Mouse (Mus musculus): Measurements from ENCODE around the gene Cped1. TPM values are rescaled to one million over a fixed set of nuclear protein-coding genes. Genes with fewer than 3 reads are reported as not detected.

The Cped1 gene
- polyA plus RNA-seq, 1 experiment from 2014 or later, result 26.6 TPM

GRCm38 (mm10) chr6:22178721-22179295 lies 193.1 kb downstream of the Cped1 start:
- Histone ChIP-seq H3K36me3 (ENCODE audit: control insufficient read depth, insufficient read depth, low read length) (no peaks in the 10 kb centered on the region), H3K9ac (ENCODE audit: low read length) (no peak overlapping the region), H3K27me3 (ENCODE audit: control insufficient read depth, insufficient read depth, low read length) (no peaks in the 10 kb centered on the region), H3K9me3 (replicated peaks; ENCODE audit: control insufficient read depth, low read length) (no peaks in the 10 kb centered on the region), H3K4me3 (replicated peaks; ENCODE audit: low read length) (no peak overlapping the region), H3K4me1 (ENCODE audit: control insufficient read depth, insufficient read depth, low read length) (peaks cover 4% of the 10 kb centered on the region; the same call in 1 of the 2 replicates), H3K4me2 (ENCODE audit: low read depth, low read length) (no peak overlapping the region), H3K27ac (ENCODE audit: low read length) (no peak overlapping the region)
- 60% methylated on average over 8 of the region's 8 CpGs for WGBS
- no peak for ATAC-seq (ENCODE audit: insufficient read depth, low FRiP score)

- peaks cover 4% of the 10 kb centered on the region; the same call in 1 of the 2 replicates for H3K4me1 ChIP-seq (ENCODE audit: control insufficient read depth, insufficient read depth, low read length)
- no peak overlapping the region for H3K27ac ChIP-seq (ENCODE audit: low read length)
- 31% methylated on average over 10 of the region's 10 CpGs for WGBS
- peak overlapping the region; percentile 35 for H3K4me2 ChIP-seq (ENCODE audit: low read depth, low read length)
- H3K9ac ChIP-seq (ENCODE audit: low read length), result no peak overlapping the region
- H3K4me3 ChIP-seq (replicated peaks; ENCODE audit: low read length), result 0 out of 2 replicates have a peak overlapping the region, but pooled peaks have one; percentile 7
- H3K36me3 ChIP-seq (ENCODE audit: control insufficient read depth, insufficient read depth, low read length), result no peaks in the 10 kb centered on the region
- H3K27me3 ChIP-seq (ENCODE audit: control insufficient read depth, insufficient read depth, low read length), result no peaks in the 10 kb centered on the region
- ATAC-seq (ENCODE audit: insufficient read depth, low FRiP score), result no peak
- no peaks in the 10 kb centered on the region for H3K9me3 ChIP-seq (replicated peaks; ENCODE audit: control insufficient read depth, low read length)
Measured at GRCm38 (mm10) chr6:22180316-22180715, 194.6 kb downstream of the Cped1 start.

GRCm38 (mm10) chr6:22186967-22187366 lies 201.3 kb downstream of the Cped1 start:
- Histone ChIP-seq H3K4me1 (ENCODE audit: control insufficient read depth, insufficient read depth, low read length) (no peaks in the 10 kb centered on the region), H3K27me3 (ENCODE audit: control insufficient read depth, insufficient read depth, low read length) (no peaks in the 10 kb centered on the region), H3K36me3 (ENCODE audit: control insufficient read depth, insufficient read depth, low read length) (no peaks in the 10 kb centered on the region), H3K9ac (ENCODE audit: low read length) (no peak overlapping the region), H3K4me2 (ENCODE audit: low read depth, low read length) (no peak overlapping the region), H3K9me3 (replicated peaks; ENCODE audit: control insufficient read depth, low read length) (no peaks in the 10 kb centered on the region), H3K27ac (ENCODE audit: low read length) (no peak overlapping the region), H3K4me3 (replicated peaks; ENCODE audit: low read length) (no peak overlapping the region)
- no peak for ATAC-seq (ENCODE audit: insufficient read depth, low FRiP score)
- 88% methylated on average over 8 of the region's 8 CpGs for WGBS

- Histone ChIP-seq H3K9me3 (replicated peaks; ENCODE audit: control insufficient read depth, low read length) (no peaks in the 10 kb centered on the region), H3K4me1 (ENCODE audit: control insufficient read depth, insufficient read depth, low read length) (no peaks in the 10 kb centered on the region), H3K9ac (ENCODE audit: low read length) (no peak overlapping the region), H3K36me3 (ENCODE audit: control insufficient read depth, insufficient read depth, low read length) (no peaks in the 10 kb centered on the region), H3K4me2 (ENCODE audit: low read depth, low read length) (peak overlapping the region; percentile 29), H3K27ac (ENCODE audit: low read length) (no peak overlapping the region), H3K4me3 (replicated peaks; ENCODE audit: low read length) (no peak overlapping the region), H3K27me3 (ENCODE audit: control insufficient read depth, insufficient read depth, low read length) (no peaks in the 10 kb centered on the region)
- peak; percentile 88 for ATAC-seq (ENCODE audit: insufficient read depth, low FRiP score)
- 66% methylated on average over 24 of the region's 24 CpGs for WGBS
Measured at GRCm38 (mm10) chr6:22189346-22190335, 203.9 kb downstream of the Cped1 start.

GRCm38 (mm10) chr6:22198603-22199002 lies 212.9 kb downstream of the Cped1 start:
- Histone ChIP-seq H3K4me3 (replicated peaks; ENCODE audit: low read length) (no peak overlapping the region), H3K4me1 (ENCODE audit: control insufficient read depth, insufficient read depth, low read length) (no peaks in the 10 kb centered on the region), H3K9me3 (replicated peaks; ENCODE audit: control insufficient read depth, low read length) (no peaks in the 10 kb centered on the region), H3K36me3 (ENCODE audit: control insufficient read depth, insufficient read depth, low read length) (no peaks in the 10 kb centered on the region), H3K4me2 (ENCODE audit: low read depth, low read length) (no peak overlapping the region), H3K27ac (ENCODE audit: low read length) (no peak overlapping the region), H3K9ac (ENCODE audit: low read length) (no peak overlapping the region), H3K27me3 (ENCODE audit: control insufficient read depth, insufficient read depth, low read length) (no peaks in the 10 kb centered on the region)
- 48% methylated on average over 3 of the region's 3 CpGs for WGBS
- ATAC-seq (ENCODE audit: insufficient read depth, low FRiP score), result peak; percentile 29; the same call in 1 of the 2 replicates

- Histone ChIP-seq H3K9ac (ENCODE audit: low read length) (no peak overlapping the region), H3K9me3 (replicated peaks; ENCODE audit: control insufficient read depth, low read length) (no peaks in the 10 kb centered on the region), H3K36me3 (ENCODE audit: control insufficient read depth, insufficient read depth, low read length) (no peaks in the 10 kb centered on the region), H3K27me3 (ENCODE audit: control insufficient read depth, insufficient read depth, low read length) (no peaks in the 10 kb centered on the region), H3K27ac (ENCODE audit: low read length) (no peak overlapping the region), H3K4me1 (ENCODE audit: control insufficient read depth, insufficient read depth, low read length) (no peaks in the 10 kb centered on the region), H3K4me2 (ENCODE audit: low read depth, low read length) (no peak overlapping the region), H3K4me3 (replicated peaks; ENCODE audit: low read length) (no peak overlapping the region)
- no peak for ATAC-seq (ENCODE audit: insufficient read depth, low FRiP score)
- WGBS, result 73% methylated on average over 2 of the region's 2 CpGs
Measured at GRCm38 (mm10) chr6:22199473-22199872, 213.8 kb downstream of the Cped1 start.

GRCm38 (mm10) chr6:22200133-22200532 lies 214.4 kb downstream of the Cped1 start:
- Histone ChIP-seq H3K27ac (ENCODE audit: low read length) (no peak overlapping the region), H3K9me3 (replicated peaks; ENCODE audit: control insufficient read depth, low read length) (no peaks in the 10 kb centered on the region), H3K36me3 (ENCODE audit: control insufficient read depth, insufficient read depth, low read length) (no peaks in the 10 kb centered on the region), H3K4me3 (replicated peaks; ENCODE audit: low read length) (no peak overlapping the region), H3K27me3 (ENCODE audit: control insufficient read depth, insufficient read depth, low read length) (no peaks in the 10 kb centered on the region), H3K4me2 (ENCODE audit: low read depth, low read length) (no peak overlapping the region), H3K9ac (ENCODE audit: low read length) (no peak overlapping the region), H3K4me1 (ENCODE audit: control insufficient read depth, insufficient read depth, low read length) (no peaks in the 10 kb centered on the region)
- ATAC-seq (ENCODE audit: insufficient read depth, low FRiP score), result no peak
- 92% methylated on average over 3 of the region's 3 CpGs for WGBS

GRCm38 (mm10) chr6:22201879-22202278 lies 216.2 kb downstream of the Cped1 start:
- WGBS, result 84% methylated on average over 3 of the region's 3 CpGs

More at GRCm38 (mm10) chr6:22201879-22202278, 216.2 kb downstream of the Cped1 start:
- no peaks in the 10 kb centered on the region for H3K36me3 ChIP-seq (ENCODE audit: control insufficient read depth, insufficient read depth, low read length)
- H3K4me1 ChIP-seq (ENCODE audit: control insufficient read depth, insufficient read depth, low read length), result 0 out of 2 replicates have a peak, but pooled peaks cover 5% of the 10 kb centered on the region
- no peaks in the 10 kb centered on the region for H3K9me3 ChIP-seq (replicated peaks; ENCODE audit: control insufficient read depth, low read length)
- H3K4me3 ChIP-seq (replicated peaks; ENCODE audit: low read length), result no peak overlapping the region
- no peaks in the 10 kb centered on the region for H3K27me3 ChIP-seq (ENCODE audit: control insufficient read depth, insufficient read depth, low read length)
- no peak for ATAC-seq (ENCODE audit: insufficient read depth, low FRiP score)
- no peak overlapping the region for H3K4me2 ChIP-seq (ENCODE audit: low read depth, low read length)
- no peak overlapping the region for H3K9ac ChIP-seq (ENCODE audit: low read length)
- no peak overlapping the region for H3K27ac ChIP-seq (ENCODE audit: low read length)

Measured in stomach, embryonic 16.5 days (tissue).